Mouse (Mus musculus): ENCODE measurements around the gene Tmed2. TPM values are rescaled to one million over a fixed set of nuclear protein-coding genes. Genes with fewer than 3 reads are reported as not detected.
"Not testable (repeated sequence)": the region's sequence is repeated elsewhere in the genome, so short reads cannot be mapped to it uniquely, and the experiment has no call there.

Tmed2 gene
- polyA plus RNA-seq (2017; shearing (Covaris generic)), result 10 to 100 TPM; 67.0 to 80.4 TPM

GRCm38 (mm10) chr5:124540383-124540786 lies at the start of gene Tmed2:
Gene Tmed2, plus strand, starts transcription at chr5:124540695.
- peak; percentile 85 for ATAC-seq

- ATAC-seq, result no peak
Measured at GRCm38 (mm10) chr5:124491732-124492131, 48.8 kb upstream of the Tmed2 start.

- ATAC-seq, result no peak
Measured at GRCm38 (mm10) chr5:124492618-124493017, 47.9 kb upstream of the Tmed2 start.

DNA sequence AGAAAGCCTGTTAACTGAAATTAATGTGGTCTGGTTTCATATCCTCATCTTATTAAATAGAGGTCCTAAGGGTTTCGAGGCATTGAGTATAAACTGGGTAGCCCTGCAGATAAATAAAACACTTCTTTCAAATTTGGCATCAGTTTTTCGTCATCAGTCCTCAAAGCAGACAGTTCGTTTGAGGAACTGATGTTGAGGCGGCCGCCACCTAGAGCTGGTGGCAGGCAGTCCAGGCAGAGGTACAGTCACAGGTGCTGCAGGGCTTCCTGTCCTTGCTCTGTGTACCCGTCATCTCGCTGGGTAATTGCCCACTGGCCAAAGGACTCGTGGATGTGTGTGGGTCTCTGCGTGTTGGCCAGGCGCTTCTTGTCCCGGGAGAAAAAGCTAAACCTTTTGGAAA lies 47.0 kb upstream of the Tmed2 start:
- no peak for ATAC-seq

GRCm38 (mm10) chr5:124495547-124495946 lies 44.9 kb upstream of the Tmed2 start:
- no peak for ATAC-seq

DNA sequence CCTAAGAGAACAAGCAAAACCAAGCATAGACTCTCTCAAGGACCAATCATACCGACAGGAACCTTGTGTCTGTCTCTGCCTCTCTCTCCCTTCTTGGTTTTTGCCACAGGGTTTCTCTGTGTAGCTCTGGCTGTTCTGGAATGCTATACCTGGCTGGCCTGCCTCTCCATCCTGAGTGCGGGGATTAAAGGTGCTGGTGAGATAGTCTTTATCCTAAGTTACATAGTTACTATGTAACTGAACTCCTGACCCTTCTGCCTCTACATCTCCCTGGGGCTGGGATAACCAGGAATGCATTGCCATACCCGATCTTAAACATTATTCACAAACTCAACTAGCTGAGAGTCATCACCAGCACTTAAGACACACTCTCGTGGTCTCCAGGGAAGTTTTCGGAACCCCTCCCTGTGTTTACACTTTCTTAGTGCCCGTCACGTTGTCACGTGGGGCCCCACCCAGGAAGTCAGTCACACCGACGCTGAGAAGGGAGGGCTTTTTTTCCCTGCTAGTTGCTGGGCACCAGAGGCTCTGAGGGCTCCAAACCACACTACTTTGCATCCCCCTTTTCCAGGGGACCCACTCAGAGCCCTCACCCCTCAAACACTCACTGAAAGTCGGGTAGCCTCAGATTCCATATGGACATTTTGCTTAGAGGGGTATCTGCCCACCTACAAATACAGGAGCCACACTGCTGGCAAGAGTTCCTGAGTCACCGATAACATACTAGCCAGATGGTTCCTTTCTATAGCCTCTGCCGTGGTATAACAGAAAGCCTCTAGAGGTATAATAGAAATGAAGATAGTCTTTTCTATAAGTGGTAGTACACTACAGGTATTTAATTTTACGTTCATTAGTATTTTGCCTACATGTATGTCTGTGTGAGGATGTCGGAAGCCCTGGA lies 43.6 kb upstream of the Tmed2 start:
- peak; percentile 91 for ATAC-seq

GRCm38 (mm10) chr5:124498221-124498876 lies 42.1 kb upstream of the Tmed2 start:
- no peak for ATAC-seq

DNA sequence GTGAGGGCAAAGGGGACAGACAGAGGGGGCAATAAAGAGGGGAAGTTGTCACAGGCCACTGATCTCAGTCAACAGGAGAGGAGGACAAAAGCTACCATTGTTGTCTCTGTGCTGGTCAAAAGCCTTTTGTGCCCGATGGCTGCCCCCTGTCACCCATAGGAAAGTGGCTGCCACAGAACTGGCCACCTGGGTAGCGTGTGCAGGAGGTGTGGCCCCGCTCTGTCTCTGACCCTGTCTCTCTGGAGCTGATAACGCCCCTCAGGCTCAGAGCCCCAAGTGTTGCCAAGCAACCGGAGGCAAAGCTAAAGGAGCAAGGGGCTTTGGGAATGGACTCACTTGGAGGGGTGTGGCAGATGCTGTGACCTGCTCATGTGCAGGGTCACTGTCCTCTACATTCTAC lies 41.5 kb upstream of the Tmed2 start:
- no peak for ATAC-seq

GRCm38 (mm10) chr5:124500037-124500436 lies 40.5 kb upstream of the Tmed2 start:
- ATAC-seq, result not testable (repeated sequence)

GRCm38 (mm10) chr5:124500573-124500972 lies 39.9 kb upstream of the Tmed2 start:
- no peak for ATAC-seq

- no peak for ATAC-seq
Measured at GRCm38 (mm10) chr5:124501541-124501940, 39.0 kb upstream of the Tmed2 start.

DNA sequence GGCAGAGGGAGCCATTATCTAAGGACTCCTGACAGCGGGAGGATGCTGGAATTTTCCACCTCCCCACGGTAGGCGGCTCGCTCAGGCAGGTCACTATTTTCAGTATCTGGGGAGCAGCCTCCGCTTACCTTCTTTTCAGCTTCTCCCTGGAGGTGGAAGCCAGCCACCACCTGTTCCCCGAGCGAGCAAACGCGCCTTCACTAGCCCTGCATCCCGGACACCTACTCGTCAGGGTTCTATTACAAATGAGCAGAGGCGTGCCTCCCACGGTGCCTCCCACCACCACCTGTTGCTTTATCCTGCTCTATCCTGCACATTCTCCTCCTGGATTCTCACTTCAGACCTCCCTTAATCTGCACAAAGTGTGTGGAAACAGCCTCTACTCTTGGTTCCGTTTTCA lies 36.8 kb upstream of the Tmed2 start:
- no peak for ATAC-seq

DNA sequence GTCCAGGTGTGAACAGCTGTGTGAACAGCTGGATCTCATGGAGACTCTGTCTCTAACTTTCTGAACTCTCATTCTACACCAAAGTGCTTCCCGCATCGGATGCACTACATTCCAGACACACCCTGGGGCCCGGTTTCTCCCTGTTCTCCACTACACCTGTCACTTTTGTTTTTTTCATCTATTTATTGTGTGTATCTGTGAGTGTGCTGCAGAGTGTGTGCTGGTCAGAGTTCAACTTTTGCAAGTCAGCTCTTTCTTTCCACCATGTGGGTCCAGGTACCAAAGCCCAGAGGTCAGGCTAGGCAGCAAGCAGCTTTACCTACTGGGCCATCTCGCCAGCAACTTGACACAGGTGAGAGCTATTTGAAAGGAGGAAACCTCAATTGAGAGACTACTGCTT lies 35.3 kb upstream of the Tmed2 start:
- ATAC-seq, result no peak

DNA sequence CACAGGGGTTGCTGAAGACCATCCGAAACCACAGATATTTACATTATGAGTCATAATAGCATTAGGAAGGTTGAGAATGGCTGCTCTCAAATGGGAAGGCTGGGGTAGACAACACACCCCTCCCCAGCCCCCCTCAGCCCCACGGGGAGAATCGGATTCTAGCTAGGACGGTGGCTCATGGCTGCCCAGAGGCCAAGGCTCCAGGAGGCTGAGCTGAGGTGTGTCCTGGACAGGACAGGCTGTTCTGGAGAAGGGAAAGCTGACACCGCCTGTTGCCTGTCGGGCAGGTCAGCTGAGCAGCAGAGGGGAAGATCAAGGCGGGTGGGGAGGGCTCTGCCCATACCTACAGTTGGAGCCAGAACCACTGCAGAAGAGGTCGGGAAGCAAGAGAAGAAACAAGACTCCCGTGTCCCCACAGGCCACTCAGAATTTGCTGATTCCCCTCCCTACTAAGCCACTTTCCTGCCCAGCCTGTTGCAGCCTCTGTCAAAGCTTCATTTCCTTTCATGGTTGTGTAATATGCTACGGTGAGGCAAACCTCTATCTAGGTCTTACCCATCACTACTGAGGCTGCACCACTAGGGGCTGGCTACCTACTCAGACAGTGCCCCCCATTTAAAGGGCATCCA lies 33.6 kb upstream of the Tmed2 start:
- no peak for ATAC-seq

DNA sequence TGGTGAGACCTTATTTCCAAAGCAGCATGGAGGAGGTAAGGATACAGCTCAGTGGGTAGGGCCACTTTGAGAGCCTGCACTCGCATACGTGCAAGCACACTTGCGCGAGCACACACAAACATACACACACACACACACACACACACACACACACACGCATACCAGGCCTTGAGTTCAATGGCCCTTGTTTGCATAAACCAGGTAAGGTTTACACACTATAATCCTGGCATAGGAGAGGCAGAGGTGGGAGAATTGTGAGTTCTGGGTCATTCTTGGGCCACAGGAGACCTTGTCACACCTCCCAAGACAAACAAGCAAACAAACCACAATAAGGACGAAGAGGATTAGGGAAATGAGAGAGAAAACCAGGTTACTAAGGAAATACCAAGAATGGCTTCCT lies 31.3 kb upstream of the Tmed2 start:
- ATAC-seq, result no peak

DNA sequence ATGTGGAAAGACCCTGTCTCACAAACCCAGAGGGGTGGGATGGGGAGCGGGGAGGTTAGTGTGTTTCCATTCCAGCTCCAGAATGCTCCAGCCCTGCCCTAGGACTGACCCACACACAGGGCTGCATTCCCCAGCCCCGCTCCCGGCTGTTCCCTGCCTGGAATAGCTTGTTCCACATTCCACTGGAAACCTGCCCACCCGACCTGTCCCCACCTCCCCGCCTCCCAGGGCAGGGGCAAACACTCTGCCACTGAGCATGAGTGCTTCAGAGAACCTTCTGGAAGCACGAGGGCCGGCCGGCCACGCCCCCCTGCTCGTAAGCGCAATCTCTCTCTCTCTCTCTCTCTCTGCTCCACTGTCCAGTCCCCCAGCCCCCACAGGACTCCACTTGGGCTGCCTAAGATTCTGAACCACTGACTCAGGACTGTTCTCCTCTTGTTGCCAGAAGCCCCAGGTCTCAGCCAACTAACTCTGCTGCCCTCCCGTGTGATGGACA lies 30.7 kb upstream of the Tmed2 start:
- ATAC-seq, result no peak

GRCm38 (mm10) chr5:124510536-124511050 lies 29.9 kb upstream of the Tmed2 start:
- ATAC-seq, result no peak

GRCm38 (mm10) chr5:124515789-124516188 lies 24.7 kb upstream of the Tmed2 start:
- ATAC-seq, result no peak

GRCm38 (mm10) chr5:124518648-124519047 lies 21.8 kb upstream of the Tmed2 start:
- ATAC-seq, result no peak

- no peak for ATAC-seq
Measured at GRCm38 (mm10) chr5:124521588-124521987, 18.9 kb upstream of the Tmed2 start.

GRCm38 (mm10) chr5:124523032-124523431 lies 17.5 kb upstream of the Tmed2 start:
- ATAC-seq, result no peak

DNA sequence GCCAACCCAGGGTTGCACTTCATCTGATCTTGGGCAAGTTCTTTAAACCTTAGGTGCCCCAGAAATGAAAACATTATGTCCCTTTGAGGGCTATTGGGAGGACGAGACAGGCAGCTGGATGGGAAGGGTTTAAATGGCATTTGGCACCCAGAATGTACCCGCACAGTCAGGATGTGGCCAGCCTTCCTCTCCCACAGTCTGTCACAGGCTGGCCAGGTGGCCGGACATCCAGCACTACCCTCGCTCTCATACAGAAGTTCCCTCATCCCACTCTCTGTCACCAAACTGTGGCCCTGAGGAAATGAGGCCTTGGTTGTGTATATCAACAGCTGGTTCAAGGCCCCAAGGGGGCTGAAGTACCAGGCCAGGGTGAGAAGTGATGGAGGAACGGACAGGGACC lies 15.6 kb upstream of the Tmed2 start:
- ATAC-seq, result no peak

- no peak for ATAC-seq
Measured at GRCm38 (mm10) chr5:124528351-124528750, 12.1 kb upstream of the Tmed2 start.
